Mouse (Mus musculus) small intestine, adult 2 months (tissue): ENCODE measurements around the gene Nanp.

Experiments
- CTCF ChIP-seq: fragments of 200-500 bp; IDR thresholded peaks from 2 replicates; pipeline ENCODE4 v1.5.1; 2012; ENCODE audit warnings: low read depth, mild to moderate bottlenecking, control low read depth, inconsistent platforms, low read length, moderate library complexity, mixed read lengths; ENCODE audit not compliant: insufficient replicate concordance, insufficient read length; ENCODE audit errors: extremely low read depth
- POLR2A ChIP-seq: fragments of 200-500 bp; IDR thresholded peaks from 2 replicates; pipeline ENCODE4 v1.6.1; 2012; ENCODE audit warnings: low read depth, mild to moderate bottlenecking, control low read depth, inconsistent platforms, low read length, moderate library complexity

DNA sequence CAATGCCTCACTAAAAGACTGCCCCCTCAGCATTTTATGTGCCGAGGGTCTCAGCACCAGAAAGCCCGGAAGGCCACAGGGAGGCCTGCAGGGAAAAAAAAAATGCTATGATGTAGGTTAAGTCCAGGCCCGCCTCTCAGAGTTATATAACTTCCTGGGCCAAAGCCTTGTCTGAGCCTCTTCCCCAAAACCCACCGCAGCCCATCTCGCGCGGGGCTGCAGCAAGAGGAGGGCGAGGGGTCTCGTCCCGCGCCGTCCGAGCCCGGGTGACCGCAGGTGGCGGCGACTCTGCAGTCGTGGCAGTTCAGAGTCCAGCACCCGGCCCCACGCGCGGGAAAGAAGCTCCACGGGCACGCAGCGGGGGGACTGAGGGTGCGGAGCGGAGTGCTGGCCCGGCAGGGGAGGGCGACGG lies 381 bp downstream of the Nanp start:
- TF ChIP-seq CTCF (no peak), POLR2A (no peak)
